30 mouse cellular contexts compared by ENCODE assay signal in the genomic region with DNA sequence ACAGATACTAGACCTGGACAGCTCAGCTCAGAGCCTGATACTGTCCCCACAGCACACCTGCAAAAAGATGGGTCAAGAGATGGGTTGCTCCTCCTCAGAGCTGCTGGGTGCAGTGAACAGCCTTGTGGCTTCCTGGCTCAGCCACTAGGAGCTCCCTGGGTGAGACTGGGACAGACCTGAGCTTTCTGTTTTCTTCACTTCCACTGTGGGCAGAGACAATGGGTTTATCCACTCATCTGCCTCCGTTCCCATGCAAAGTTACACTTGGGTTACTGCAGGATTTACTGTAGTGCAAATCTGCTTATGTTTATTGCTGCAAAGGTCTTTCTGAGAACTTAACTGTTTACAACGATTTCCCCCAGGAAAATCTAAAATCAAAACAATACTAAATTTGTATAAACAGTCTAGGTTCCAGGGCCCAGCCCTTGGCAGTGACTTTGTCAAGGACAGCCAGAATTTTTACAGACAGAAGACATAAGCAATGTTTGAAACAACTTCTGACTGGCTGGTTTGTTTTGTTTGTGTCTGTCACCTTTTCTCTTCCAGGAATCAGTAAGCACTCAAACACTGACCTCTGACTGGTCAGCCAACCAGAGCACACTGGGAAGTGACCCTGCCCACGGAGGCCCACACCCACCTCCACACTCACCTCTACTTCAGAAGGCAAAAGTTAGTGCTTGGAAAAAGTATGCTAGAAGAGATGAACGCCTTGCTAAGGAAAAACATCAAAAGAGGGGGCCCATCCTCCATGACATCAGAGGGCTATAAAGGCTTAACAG. TPM values are rescaled to one million over a fixed set of nuclear protein-coding genes. Genes with fewer than 3 reads are reported as not detected.
A peak's percentile ranks its signal among the peaks of the same experiment; 100 is the strongest.
DNase-seq lines count a peak whose midpoint lies in the region; ATAC-seq and TF ChIP-seq lines count a peak whose summit lies in the region.
"Had no signal": no experiment of that assay in that cellular context is flagged by ENCODE, and none has a peak within 500 bp of the region (broad histone marks: within the 10 kb centered on the region; RNA-seq: fewer than 3 reads in every experiment).

No protein-coding gene starts in this region.

- no peaks in the 10 kb centered on the region for H3K4me1 ChIP-seq in forebrain, postnatal 0 days (ENCODE audit: insufficient read depth)
- H3K4me1 ChIP-seq in forebrain, embryonic 14.5 days (ENCODE audit: control insufficient read depth, insufficient read depth, low read length): no peaks in the 10 kb centered on the region
- no peaks in the 10 kb centered on the region for H3K4me1 ChIP-seq in stomach, postnatal 0 days (replicated peaks; ENCODE audit: control insufficient read depth, insufficient read depth)
- H3K4me1 ChIP-seq: limb, embryonic 13.5 days had no signal

- peaks cover 33% of the 10 kb centered on the region for H3K36me3 ChIP-seq in forebrain, postnatal 0 days (ENCODE audit: insufficient read depth)
- peaks cover 67% of the 10 kb centered on the region for H3K36me3 ChIP-seq in forebrain, embryonic 14.5 days (ENCODE audit: control insufficient read depth, insufficient read depth, low read length)
- no peaks in the 10 kb centered on the region; the same call in 1 of the 2 replicates for H3K36me3 ChIP-seq in stomach, postnatal 0 days (ENCODE audit: control insufficient read depth, insufficient read depth, low read length)

- no peak overlapping the region for H3K9ac ChIP-seq in forebrain, postnatal 0 days
- H3K9ac ChIP-seq in forebrain, embryonic 14.5 days (ENCODE audit: low read length): no peak overlapping the region
- no peak overlapping the region for H3K9ac ChIP-seq in stomach, postnatal 0 days (ENCODE audit: low read length)
- H3K9ac ChIP-seq: limb, embryonic 13.5 days; liver, embryonic 14.5 days; neural tube, embryonic 13.5 days had no signal

- H3K9me3 ChIP-seq in forebrain, postnatal 0 days (ENCODE audit: low read length): no peaks in the 10 kb centered on the region
- no peaks in the 10 kb centered on the region for H3K9me3 ChIP-seq in forebrain, embryonic 14.5 days (replicated peaks; ENCODE audit: control insufficient read depth, low read length)
- H3K9me3 ChIP-seq in stomach, postnatal 0 days (ENCODE audit: control insufficient read depth, low read length): no peaks in the 10 kb centered on the region
- H3K9me3 ChIP-seq: limb, embryonic 13.5 days; megakaryocyte, embryonic 14.5 days; neural tube, embryonic 13.5 days had no signal

- H3K27me3 ChIP-seq in forebrain, postnatal 0 days (ENCODE audit: insufficient read depth, low read length): no peaks in the 10 kb centered on the region
- no peaks in the 10 kb centered on the region for H3K27me3 ChIP-seq in forebrain, embryonic 14.5 days (replicated peaks; ENCODE audit: control insufficient read depth, insufficient read depth, low read length)
- H3K27me3 ChIP-seq in stomach, postnatal 0 days (ENCODE audit: control insufficient read depth, insufficient read depth, low read length): no peaks in the 10 kb centered on the region
- H3K27me3 ChIP-seq: limb, embryonic 13.5 days; neural tube, embryonic 13.5 days; Patski had no signal

- TF ChIP-seq EP300 in stomach, postnatal 0 days (optimal IDR thresholded peaks at IDR 0.05): no peak

- H3K4me2 ChIP-seq in forebrain, postnatal 0 days (ENCODE audit: low read depth): no peak overlapping the region
- H3K4me2 ChIP-seq in forebrain, embryonic 14.5 days (ENCODE audit: low read length): no peak overlapping the region
- no peak overlapping the region for H3K4me2 ChIP-seq in stomach, postnatal 0 days (replicated peaks; ENCODE audit: low read depth)
- H3K4me2 ChIP-seq: limb, embryonic 13.5 days; neural tube, embryonic 13.5 days had no signal

- DNase-seq in forebrain, postnatal 0 days: no peak
- DNase-seq in forebrain, embryonic 14.5 days (ENCODE audit: low spot score): no peak
- peak; percentile 9 to 13 for DNase-seq in urinary bladder, postnatal 36 days (ENCODE audit: low spot score in 2 of 2)
- no peak for DNase-seq in urinary bladder, postnatal 4 days (ENCODE audit: low spot score in 2 of 2)
- DNase-seq in lung, postnatal 14 days: peak; percentile 65
- no peak for DNase-seq in stomach, postnatal 0 days (ENCODE audit: low spot score)
- no peak for DNase-seq in right cerebral cortex, postnatal 25 days
- DNase-seq: adrenal gland, postnatal 36 days; cerebellum, adult 11-12 months; cerebellum, postnatal 14 days; embryo, embryonic 11 days; gastrocnemius, postnatal 14 days; kidney, adult 9 months; midbrain, embryonic 14.5 days; thymus, postnatal 36 days had no signal

- no peak for ATAC-seq in forebrain, postnatal 0 days
- no peak for ATAC-seq in forebrain, embryonic 14.5 days
- ATAC-seq in stomach, postnatal 0 days (ENCODE audit: low FRiP score, low TSS enrichment): peak; percentile 28; the same call in 1 of the 2 replicates
- ATAC-seq in erythroid progenitor cell, adult 5-6 weeks (replicated peaks; ENCODE audit: low FRiP score, poor library complexity, severe bottlenecking): no peak
- ATAC-seq: hindbrain, postnatal 0 days; Patski had no signal

- TF ChIP-seq CTCF in forebrain, postnatal 0 days (IDR thresholded peaks at IDR 0.05; ENCODE audit: low read depth): 0 out of 2 replicates have a peak, but pooled peaks have one; percentile 8
- peak; percentile 36 for TF ChIP-seq CTCF in stomach, postnatal 0 days (IDR thresholded peaks at IDR 0.05; ENCODE audit: low read depth)

- WGBS in forebrain, postnatal 0 days: 89% methylated on average over 4 of the region's 4 CpGs
- 90% methylated on average over 4 of the region's 4 CpGs for WGBS in forebrain, embryonic 14.5 days
- WGBS in stomach, postnatal 0 days: 43% methylated on average over 4 of the region's 4 CpGs

- H3K4me3 ChIP-seq in forebrain, postnatal 0 days (ENCODE audit: low read depth, low read length): no peak overlapping the region
- H3K4me3 ChIP-seq in forebrain, embryonic 14.5 days (ENCODE audit: low read depth, low read length): no peak overlapping the region
- no peak overlapping the region for H3K4me3 ChIP-seq in stomach, postnatal 0 days (ENCODE audit: low read depth, low read length)
- H3K4me3 ChIP-seq: limb, embryonic 13.5 days; megakaryocyte, embryonic 14.5 days; neural tube, embryonic 13.5 days had no signal

- H3K27ac ChIP-seq in forebrain, postnatal 0 days (ENCODE audit: low read depth, low read length): no peak overlapping the region
- H3K27ac ChIP-seq in forebrain, embryonic 14.5 days (ENCODE audit: low read depth, low read length): no peak overlapping the region
- peak overlapping the region; percentile 69 for H3K27ac ChIP-seq in stomach, postnatal 0 days (replicated peaks)
- H3K27ac ChIP-seq: hindbrain, postnatal 0 days; limb, embryonic 13.5 days; liver, embryonic 14.5 days; neural tube, embryonic 13.5 days had no signal

RNA-seq across cellular contexts. Expression of gene Gm27027, which starts 13.5 kb away (rescaled TPM):
- total RNA-seq in forebrain, postnatal 0 days (2014; rRNA removed): not detected in 2 replicates
- polyA plus RNA-seq in forebrain, postnatal 0 days (2015; fragmentation: Nextera tagmentation; extraction: Ambion mirVana): not detected in 2 replicates
- not detected in 2 replicates for polyA plus RNA-seq in forebrain, embryonic 14.5 days (2014; fragmentation: Nextera tagmentation; extraction: Ambion mirVana)
- polyA plus RNA-seq in stomach, postnatal 0 days (2015; fragmentation: Nextera tagmentation; extraction: Ambion mirVana): not detected in 2 replicates
- not detected in 2 replicates for total RNA-seq in erythroid progenitor cell, adult 5-6 weeks (2015; ENCODE audit: low replicate concordance)
- total RNA-seq in erythroid progenitor cell, adult 5-6 weeks (2017; ENCODE audit: low replicate concordance): not detected in 2 replicates
- total RNA-seq: adrenal gland, postnatal 36 days; hematopoietic stem cell, adult 5-6 weeks; hindbrain, postnatal 0 days; layer of hippocampus, postnatal 14 days; left cerebral cortex, postnatal 10 days had no signal
- polyA plus RNA-seq: embryonic facial prominence, embryonic 14.5 days; heart, embryonic 16.5 days; hindbrain, postnatal 0 days; large intestine, adult 2 months; limb, embryonic 13.5 days; liver, embryonic 14.5 days; midbrain, embryonic 14.5 days; neural tube, embryonic 13.5 days; Patski; spleen, adult 2 months; stomach, embryonic 14.5 days had no signal

RNA-seq across cellular contexts. Expression of gene Gm13889, which starts 25.6 kb away (rescaled TPM):
- total RNA-seq in forebrain, postnatal 0 days (2014; rRNA removed): 47.5 and 72.6 TPM in 2 replicates
- 29.3 and 34.2 TPM in 2 replicates for polyA plus RNA-seq in forebrain, postnatal 0 days (2015; fragmentation: Nextera tagmentation; extraction: Ambion mirVana)
- polyA plus RNA-seq in forebrain, embryonic 14.5 days (2014; fragmentation: Nextera tagmentation; extraction: Ambion mirVana): 23.9 and 28.6 TPM in 2 replicates
- 70.7 and 82.0 TPM in 2 replicates for polyA plus RNA-seq in stomach, postnatal 0 days (2015; fragmentation: Nextera tagmentation; extraction: Ambion mirVana)
- not detected in 2 replicates for total RNA-seq in erythroid progenitor cell, adult 5-6 weeks (2015; ENCODE audit: low replicate concordance)
- total RNA-seq in erythroid progenitor cell, adult 5-6 weeks (2017; ENCODE audit: low replicate concordance): not detected in 2 replicates
- total RNA-seq: hematopoietic stem cell, adult 5-6 weeks had no signal

RNA-seq across cellular contexts. Expression of gene Alkbh3, which starts 28.0 kb away (rescaled TPM):
- 36.2 and 53.1 TPM in 2 replicates for total RNA-seq in forebrain, postnatal 0 days (2014; rRNA removed)
- 46.9 and 47.3 TPM in 2 replicates for polyA plus RNA-seq in forebrain, postnatal 0 days (2015; fragmentation: Nextera tagmentation; extraction: Ambion mirVana)
- 47.5 and 52.2 TPM in 2 replicates for polyA plus RNA-seq in forebrain, embryonic 14.5 days (2014; fragmentation: Nextera tagmentation; extraction: Ambion mirVana)
- polyA plus RNA-seq in stomach, postnatal 0 days (2015; fragmentation: Nextera tagmentation; extraction: Ambion mirVana): 46.2 and 50.4 TPM in 2 replicates
- 9.7 and 31.4 TPM in 2 replicates for total RNA-seq in erythroid progenitor cell, adult 5-6 weeks (2015; ENCODE audit: low replicate concordance)
- 5.4 and 7.8 TPM in 2 replicates for total RNA-seq in erythroid progenitor cell, adult 5-6 weeks (2017; ENCODE audit: low replicate concordance)

Comparison
In these comparisons a context has a peak if more than half of its experiments do, and no peak if none do; other contexts are left out.
1. DNase-seq: peak in urinary bladder, postnatal 36 days (2 of 2) and lung, postnatal 14 days (single experiment); none in forebrain, postnatal 0 days (single experiment), forebrain, embryonic 14.5 days (single experiment), urinary bladder, postnatal 4 days (0 of 2), stomach, postnatal 0 days (single experiment) and right cerebral cortex, postnatal 25 days (single experiment).